Mouse (Mus musculus): ENCODE data around the gene Tescl.
A peak's percentile ranks its signal among the peaks of the same experiment; 100 is the strongest.

The Tescl gene

GRCm38 (mm10) chr7:24335699-24336309 is 2.1 kb upstream of the Tescl start:
- DNase-seq (ENCODE audit: low read depth, low spot score), result peak; percentile 85
- Histone ChIP-seq H3K27me3 (ENCODE audit: control insufficient read depth, insufficient read depth, low read length, poor library complexity, severe bottlenecking) (no peaks in the 10 kb centered on the region; the same call in 1 of the 2 replicates), H3K36me3 (ENCODE audit: control insufficient read depth, insufficient read depth, low read length, poor library complexity, severe bottlenecking) (no peaks in the 10 kb centered on the region)

DNA sequence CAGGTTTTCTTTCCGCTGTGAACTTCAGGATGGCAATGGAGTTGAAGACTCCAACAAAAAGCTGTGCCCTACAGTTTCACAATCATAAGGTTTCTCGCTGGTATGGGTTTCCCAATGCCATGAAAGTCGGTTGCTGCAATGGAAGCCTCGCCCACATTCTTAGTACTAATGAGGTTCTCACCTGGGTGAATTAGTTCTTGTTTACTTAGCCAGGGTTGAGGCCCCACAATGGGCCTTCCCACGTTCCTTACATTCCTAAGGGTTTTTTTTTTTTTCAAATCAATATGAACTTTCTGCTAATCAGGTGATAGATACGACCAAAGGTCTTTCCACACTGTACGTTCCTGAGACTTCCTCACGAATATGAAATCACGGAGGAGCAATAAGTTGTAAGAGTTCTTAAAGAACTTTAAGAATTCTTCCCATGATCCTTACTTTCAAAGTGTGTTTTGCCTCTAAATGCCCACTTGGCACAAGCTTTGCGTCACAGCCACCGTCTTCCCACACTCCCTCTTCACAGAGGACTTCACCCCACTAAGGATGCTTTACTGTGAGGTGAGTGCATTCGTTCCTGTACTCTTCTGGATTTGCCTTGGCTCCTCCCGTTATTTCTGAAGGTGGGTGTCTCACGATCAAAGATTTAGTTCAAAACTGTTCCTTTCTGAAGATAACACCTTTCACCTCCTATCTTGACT is 6.3 kb downstream of the Tescl start:
- Histone ChIP-seq H3K27me3 (ENCODE audit: control insufficient read depth, insufficient read depth, low read length, poor library complexity, severe bottlenecking) (peaks cover 1% of the 10 kb centered on the region; the same call in 1 of the 2 replicates), H3K36me3 (ENCODE audit: control insufficient read depth, insufficient read depth, low read length, poor library complexity, severe bottlenecking) (no peaks in the 10 kb centered on the region)
- DNase-seq (ENCODE audit: low read depth, low spot score), result no peak

- no peak for DNase-seq (ENCODE audit: low read depth, low spot score)
- H3K36me3 ChIP-seq (ENCODE audit: control insufficient read depth, insufficient read depth, low read length, poor library complexity, severe bottlenecking), result no peaks in the 10 kb centered on the region
- peaks cover 1% of the 10 kb centered on the region; the same call in 1 of the 2 replicates for H3K27me3 ChIP-seq (ENCODE audit: control insufficient read depth, insufficient read depth, low read length, poor library complexity, severe bottlenecking)
These were observed 7.2 kb downstream of the Tescl start for GRCm38 (mm10) chr7:24326273-24327135.

DNA sequence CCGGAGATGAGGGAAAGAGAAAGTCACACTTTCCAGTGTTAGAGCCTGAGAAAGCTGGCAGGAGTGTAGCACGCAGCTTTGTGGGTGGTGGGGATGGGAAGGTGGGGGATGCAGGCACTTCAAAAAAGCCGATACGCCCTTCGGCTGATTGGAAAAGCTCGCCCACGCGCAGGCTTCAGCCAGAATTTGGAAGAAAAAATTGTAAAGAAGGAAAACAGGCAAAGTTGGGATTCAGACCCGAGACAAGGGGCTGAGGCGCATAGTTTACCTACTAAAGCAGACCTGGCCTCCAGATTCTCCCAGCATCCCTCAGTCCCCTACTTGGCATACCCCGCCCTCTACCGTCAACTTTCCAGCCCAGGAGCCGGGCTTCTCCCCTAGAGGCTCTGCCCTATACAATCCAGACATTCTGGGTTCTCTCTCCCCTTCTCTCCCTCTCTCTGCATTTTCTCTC is 8.0 kb downstream of the Tescl start:
- H3K36me3 ChIP-seq (ENCODE audit: control insufficient read depth, insufficient read depth, low read length, poor library complexity, severe bottlenecking), result no peaks in the 10 kb centered on the region
- DNase-seq (ENCODE audit: low read depth, low spot score), result no peak
- H3K27me3 ChIP-seq (ENCODE audit: control insufficient read depth, insufficient read depth, low read length, poor library complexity, severe bottlenecking), result peaks cover 1% of the 10 kb centered on the region; the same call in 1 of the 2 replicates

DNA sequence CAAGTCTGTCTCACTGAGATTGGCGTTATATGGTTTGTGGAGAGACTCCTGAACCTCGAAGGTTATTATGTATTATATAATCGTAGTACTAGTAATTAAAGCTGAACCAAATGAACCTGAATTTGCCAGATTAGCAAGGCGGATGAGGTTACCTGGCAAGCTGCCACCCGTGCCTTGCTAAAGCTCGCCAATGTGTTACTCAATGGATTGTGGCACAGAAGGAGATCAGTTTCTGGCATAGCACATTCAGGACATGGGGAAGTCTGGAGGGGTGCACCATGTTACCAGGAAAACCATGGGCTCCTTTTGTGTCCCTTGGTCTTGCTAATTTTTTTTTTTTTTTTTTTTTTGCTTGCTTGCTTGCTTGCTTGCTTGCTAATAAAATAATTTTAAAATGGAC is 8.5 kb downstream of the Tescl start:
- peaks cover 1% of the 10 kb centered on the region; the same call in 1 of the 2 replicates for H3K27me3 ChIP-seq (ENCODE audit: control insufficient read depth, insufficient read depth, low read length, poor library complexity, severe bottlenecking)
- no peak for DNase-seq (ENCODE audit: low read depth, low spot score)
- no peaks in the 10 kb centered on the region for H3K36me3 ChIP-seq (ENCODE audit: control insufficient read depth, insufficient read depth, low read length, poor library complexity, severe bottlenecking)

DNA sequence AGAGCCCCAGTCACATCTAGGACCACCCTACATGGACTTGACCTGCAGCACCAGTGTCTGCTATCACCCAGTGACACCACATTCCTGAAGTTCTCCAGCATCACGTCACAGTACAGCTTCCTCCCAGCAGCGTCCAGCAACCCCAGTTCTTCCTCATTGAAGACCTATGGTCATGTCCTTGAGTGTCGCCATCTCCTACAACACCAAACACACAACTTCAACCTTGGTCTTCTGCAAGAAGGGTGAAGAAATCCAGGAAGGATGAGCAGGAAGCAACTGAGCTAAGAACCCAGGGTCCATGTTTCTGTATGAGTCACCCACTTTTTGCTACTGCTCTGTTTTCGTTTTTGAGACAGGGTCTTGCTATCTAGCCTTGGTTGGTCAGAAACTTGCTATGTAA is 11.1 kb downstream of the Tescl start:
- DNase-seq (ENCODE audit: low read depth, low spot score), result no peak
- peaks cover 1% of the 10 kb centered on the region; the same call in 1 of the 2 replicates for H3K27me3 ChIP-seq (ENCODE audit: control insufficient read depth, insufficient read depth, low read length, poor library complexity, severe bottlenecking)
- H3K36me3 ChIP-seq (ENCODE audit: control insufficient read depth, insufficient read depth, low read length, poor library complexity, severe bottlenecking), result no peaks in the 10 kb centered on the region

- peak; percentile 23 for DNase-seq (ENCODE audit: low read depth, low spot score)
These were observed 14.8 kb downstream of the Tescl start for GRCm38 (mm10) chr7:24318942-24319341.

DNA sequence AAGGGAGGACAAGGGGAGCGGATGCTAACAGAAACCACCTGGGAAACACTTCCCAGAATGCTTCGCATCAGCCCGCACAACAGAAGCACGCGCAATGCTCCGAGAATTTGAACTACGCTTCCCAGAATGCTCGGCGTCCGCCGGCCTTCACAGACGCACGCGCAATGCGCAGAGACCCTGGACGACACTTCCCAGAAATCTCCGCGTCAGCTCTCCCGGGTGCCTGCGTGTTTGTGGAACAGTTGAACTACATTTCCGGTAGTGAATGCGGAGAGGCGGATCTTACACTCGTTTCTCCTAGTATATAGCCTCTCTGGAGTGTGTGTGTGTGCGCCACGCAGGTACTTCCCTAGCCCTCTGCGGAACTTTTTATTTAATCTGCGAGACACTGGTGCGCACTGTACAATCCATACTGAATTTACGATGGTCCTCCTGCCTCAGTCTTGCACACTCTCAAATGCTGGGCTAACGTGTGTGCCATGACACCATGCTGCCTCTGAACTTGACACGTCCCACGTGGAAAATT is 17.1 kb downstream of the Tescl start, which contains the start of gene Zfp94:
Gene Zfp94, minus strand, starts transcription at position 100 of the 526 bp plus-strand sequence.
- Histone ChIP-seq H3K27me3 (ENCODE audit: control insufficient read depth, insufficient read depth, low read length, poor library complexity, severe bottlenecking) (no peaks in the 10 kb centered on the region), H3K36me3 (ENCODE audit: control insufficient read depth, insufficient read depth, low read length, poor library complexity, severe bottlenecking) (no peaks in the 10 kb centered on the region)
- peak; percentile 89 for DNase-seq (ENCODE audit: low read depth, low spot score)

More at GRCm38 (mm10) chr7:24318942-24319341, 14.8 kb downstream of the Tescl start:
- Histone ChIP-seq H3K27me3 (ENCODE audit: control insufficient read depth, insufficient read depth, low read length, poor library complexity, severe bottlenecking) (no peaks in the 10 kb centered on the region), H3K36me3 (ENCODE audit: control insufficient read depth, insufficient read depth, low read length, poor library complexity, severe bottlenecking) (no peaks in the 10 kb centered on the region)

DNA sequence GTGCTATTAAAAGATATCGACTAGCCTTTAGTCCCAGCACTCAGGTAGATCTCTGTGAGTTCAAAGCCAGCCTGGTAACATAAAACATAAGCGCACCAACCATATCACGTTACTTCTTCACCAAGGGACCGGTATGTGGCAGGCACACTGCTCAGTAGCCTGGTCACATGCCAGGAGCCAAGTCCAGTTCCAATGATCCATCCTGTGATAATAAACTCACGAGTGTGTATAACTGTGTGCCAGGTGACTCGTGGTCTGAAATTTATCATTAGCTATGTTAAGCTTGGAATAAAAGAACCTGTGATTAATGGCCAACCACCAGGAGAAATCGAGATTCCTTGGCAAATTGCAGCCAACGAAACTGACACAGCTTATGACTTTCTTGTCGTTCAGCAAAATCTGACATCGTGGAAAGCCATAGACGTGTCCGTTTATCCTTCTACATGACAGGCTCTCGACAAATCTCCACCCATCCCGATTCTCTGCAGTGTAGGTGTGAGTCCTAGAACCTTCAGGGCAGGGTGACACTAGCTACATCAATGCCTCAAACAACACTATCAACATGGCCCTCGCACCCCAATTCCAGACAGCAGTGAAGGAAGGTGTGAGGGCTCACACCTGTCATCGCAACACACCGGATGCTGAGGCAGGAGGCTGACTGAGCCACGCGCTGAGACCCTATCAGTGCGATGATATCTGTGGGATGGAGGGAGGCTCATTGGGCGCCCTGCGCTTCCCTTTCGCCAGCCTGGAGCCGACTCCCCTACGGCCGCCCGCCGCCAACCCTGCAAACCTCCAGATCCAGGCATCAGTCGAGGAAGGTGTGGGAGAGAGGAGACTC is 17.8 kb downstream of the Tescl start:
- Histone ChIP-seq H3K36me3 (ENCODE audit: control insufficient read depth, insufficient read depth, low read length, poor library complexity, severe bottlenecking) (peaks cover 5% of the 10 kb centered on the region), H3K27me3 (ENCODE audit: control insufficient read depth, insufficient read depth, low read length, poor library complexity, severe bottlenecking) (no peaks in the 10 kb centered on the region)
- no peak for DNase-seq (ENCODE audit: low read depth, low spot score)

DNA sequence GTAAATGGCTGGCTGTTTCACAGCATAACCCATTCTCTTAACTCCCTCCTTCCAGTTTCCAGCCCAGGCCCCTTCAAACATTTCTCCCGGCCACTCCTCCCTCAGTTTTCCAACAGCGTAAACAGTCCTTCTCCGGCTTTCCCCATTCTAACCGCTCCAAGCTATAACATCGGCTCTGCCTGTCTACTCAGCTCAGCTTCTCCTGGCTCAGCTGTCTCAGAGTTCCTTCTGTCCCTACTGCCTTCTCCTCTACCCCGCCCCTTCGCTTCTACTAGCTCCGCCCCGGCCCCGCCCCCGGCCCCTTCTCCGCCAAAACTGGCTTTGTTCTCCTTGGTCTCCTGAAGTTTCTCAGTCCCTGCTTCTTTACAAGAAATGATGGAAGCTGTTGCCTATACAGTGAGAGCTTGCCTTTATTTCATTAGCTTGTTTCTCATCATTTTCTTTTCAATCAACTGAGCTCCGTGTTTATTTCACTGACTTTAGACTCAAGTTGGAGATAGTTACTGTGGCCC is 32.9 kb downstream of the Tescl start, which contains the start of gene Zfp61:
Gene Zfp61, minus strand, starts transcription at position 462 of the 512 bp plus-strand sequence.
- Histone ChIP-seq H3K27me3 (ENCODE audit: control insufficient read depth, insufficient read depth, low read length, poor library complexity, severe bottlenecking) (no peaks in the 10 kb centered on the region), H3K36me3 (ENCODE audit: control insufficient read depth, insufficient read depth, low read length, poor library complexity, severe bottlenecking) (peaks cover 2% of the 10 kb centered on the region)
- DNase-seq (ENCODE audit: low read depth, low spot score), result peak; percentile 44

GRCm38 (mm10) chr7:24299823-24300481 is 33.8 kb downstream of the Tescl start:
- H3K27me3 ChIP-seq (ENCODE audit: control insufficient read depth, insufficient read depth, low read length, poor library complexity, severe bottlenecking), result no peaks in the 10 kb centered on the region
- peaks cover 2% of the 10 kb centered on the region for H3K36me3 ChIP-seq (ENCODE audit: control insufficient read depth, insufficient read depth, low read length, poor library complexity, severe bottlenecking)
- no peak for DNase-seq (ENCODE audit: low read depth, low spot score)

DNA sequence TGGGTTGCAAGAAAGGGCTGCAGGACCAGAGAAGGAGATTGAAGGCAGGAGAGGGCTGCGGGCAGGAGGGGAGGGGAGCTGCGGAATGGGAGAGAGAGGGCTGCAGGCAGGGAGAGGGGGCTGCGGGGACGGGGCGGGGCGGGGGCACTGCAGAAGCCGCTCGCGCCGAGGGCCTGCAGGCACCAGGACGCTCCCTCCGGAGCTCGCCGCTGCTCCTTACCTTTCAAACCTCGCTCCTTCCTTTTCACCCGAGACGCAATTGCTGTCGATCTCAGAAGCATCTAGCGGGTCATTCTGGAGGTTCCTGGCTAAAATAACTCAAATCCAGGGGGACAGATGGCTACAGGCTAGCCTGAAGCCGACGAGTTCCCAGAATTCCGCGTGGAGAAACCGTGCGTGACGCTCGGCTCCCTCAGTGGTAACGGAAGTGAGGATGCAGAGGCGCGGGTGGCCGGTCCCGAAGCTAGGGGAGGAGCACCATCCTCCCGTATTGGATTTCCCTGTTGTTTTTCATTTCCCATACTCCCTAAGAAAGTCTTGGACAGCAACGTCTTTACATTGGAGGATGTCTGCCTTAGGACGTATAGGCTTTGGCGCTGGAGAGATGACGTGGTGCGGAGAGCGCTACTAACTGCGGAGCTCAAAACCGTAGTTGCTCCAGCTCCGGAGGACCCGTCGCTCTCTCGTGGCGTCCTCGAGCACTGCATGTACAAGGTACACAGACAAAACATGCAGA is 34.6 kb downstream of the Tescl start:
- H3K27me3 ChIP-seq (ENCODE audit: control insufficient read depth, insufficient read depth, low read length, poor library complexity, severe bottlenecking), result no peaks in the 10 kb centered on the region
- peaks cover 2% of the 10 kb centered on the region for H3K36me3 ChIP-seq (ENCODE audit: control insufficient read depth, insufficient read depth, low read length, poor library complexity, severe bottlenecking)
- DNase-seq (ENCODE audit: low read depth, low spot score), result peak; percentile 76

- Histone ChIP-seq H3K27me3 (ENCODE audit: control insufficient read depth, insufficient read depth, low read length, poor library complexity, severe bottlenecking) (no peaks in the 10 kb centered on the region), H3K36me3 (ENCODE audit: control insufficient read depth, insufficient read depth, low read length, poor library complexity, severe bottlenecking) (peaks cover 2% of the 10 kb centered on the region)
- no peak for DNase-seq (ENCODE audit: low read depth, low spot score)
These were observed 35.1 kb downstream of the Tescl start for GRCm38 (mm10) chr7:24298635-24298972.

Data from splenic B cell, adult 2 months (primary cell).